Mouse (Mus musculus): ENCODE measurements around the gene Tmem95. TPM values are rescaled to one million over a fixed set of nuclear protein-coding genes. Genes with fewer than 3 reads are reported as not detected.
A peak's percentile ranks its signal among the peaks of the same experiment; 100 is the strongest.

Tmem95 gene
- total and polyA plus RNA-seq, 3 experiments: not detected

GRCm38 (mm10) chr11:69876867-69877266, 951 bp downstream of the Tmem95 start (continued):
- TF ChIP-seq MEF2A (IDR thresholded peaks at IDR 0.05; ENCODE audit: borderline replicate concordance, low read depth, low read length) (peak; percentile 55), POLR2A (IDR thresholded peaks at IDR 0.05; ENCODE audit: low read depth, low read length) (no peak), SIN3A (IDR thresholded peaks at IDR 0.05; ENCODE audit: low read length) (peak; percentile 79; the same call in 1 of the 2 replicates), MYC (IDR thresholded peaks at IDR 0.05; ENCODE audit: low read depth, low read length) (peak; percentile 63; the same call in 1 of the 2 replicates)

- peak; percentile 81 for DNase-seq (ENCODE audit: extremely low read depth)
- Histone ChIP-seq H3K4me2 (ENCODE audit: insufficient read depth, low read depth, poor library complexity, severe bottlenecking) (peak overlapping the region; percentile 41), H3K9ac (ENCODE audit: insufficient read depth, low read depth) (peak overlapping the region; percentile 8), H3K9me3 (replicated peaks; ENCODE audit: low read length) (no peaks in the 10 kb centered on the region), H3K27me3 (replicated peaks) (no peaks in the 10 kb centered on the region), H3K4me3 (replicated peaks in 1 of 3; ENCODE audit: low read depth in 2 of 3, low read length in 2 of 3, poor library complexity in 1 of 3) (peak overlapping the region in 2 of 3 experiments; percentile 15 to 25), H3K27ac (ENCODE audit: insufficient read depth, low read depth) (peak overlapping the region; percentile 23; the same call in 1 of the 2 replicates), H3K79me2 (replicated peaks; ENCODE audit: control insufficient read depth, extremely low read depth, insufficient read depth, poor library complexity, severe bottlenecking) (no peaks in the 10 kb centered on the region), H3K36me3 (replicated peaks in 1 of 2; ENCODE audit: control insufficient read depth in 1 of 2, insufficient read depth in 1 of 2, low read length in 1 of 2) (peaks cover 0 to 14% of the 10 kb centered on the region in 2 experiments), H3K4me1 (ENCODE audit: control insufficient read depth in 1 of 2, insufficient read depth in 2 of 2) (peaks cover 22 to 76% of the 10 kb centered on the region in 2 experiments)
- TF ChIP-seq BHLHE40 (IDR thresholded peaks at IDR 0.05; ENCODE audit: low read depth, low read length): no peak
- no peak for TF ChIP-seq JUND (conservative IDR thresholded peaks at IDR 0.05; ENCODE audit: low read depth, low read length)
- TF ChIP-seq MAFK (IDR thresholded peaks at IDR 0.05; ENCODE audit: insufficient replicate concordance, low read length): no peak
- peak; percentile 35; the same call in 1 of the 2 replicates for TF ChIP-seq TCF12 (IDR thresholded peaks at IDR 0.05; ENCODE audit: low read depth, low read length)
- no peak; the same call in 1 of the 2 replicates for TF ChIP-seq ETS1 (conservative IDR thresholded peaks at IDR 0.05; ENCODE audit: low read depth, low read length)
- TF ChIP-seq IRF4 (IDR thresholded peaks at IDR 0.05; ENCODE audit: low read depth, low read length): peak; percentile 39; the same call in 1 of the 2 replicates
- dilution Hi-C loops (cut with MboI; ENCODE audit: extremely low pct_ligation_motif_present, extremely low pct_unique_long_range_greater_than_20kb, low sequenced_read_pairs): no loop called here
- in situ Hi-C loops (cut with MboI; ENCODE audit: low pct_ligation_motif_present, low pct_unique_long_range_greater_than_20kb, low sequenced_read_pairs): loop anchor here (5.0 kb wide), 2 partner anchors 74 to 194 kb away; partner anchors contain the start of genes Fgf11 and Senp3
These were observed 1.6 kb downstream of the Tmem95 start for GRCm38 (mm10) chr11:69876186-69876585.

GRCm38 (mm10) chr11:69872451-69872850, 5.4 kb downstream of the Tmem95 start:
- Histone ChIP-seq H3K27ac (ENCODE audit: insufficient read depth, low read depth) (no peak overlapping the region), H3K4me1 (ENCODE audit: control insufficient read depth in 1 of 2, insufficient read depth in 2 of 2) (peaks cover 4 to 51% of the 10 kb centered on the region in 2 experiments), H3K9ac (ENCODE audit: insufficient read depth, low read depth) (no peak overlapping the region), H3K36me3 (replicated peaks in 1 of 2; ENCODE audit: control insufficient read depth in 1 of 2, insufficient read depth in 1 of 2, low read length in 1 of 2) (no peaks in the 10 kb centered on the region), H3K4me2 (ENCODE audit: insufficient read depth, low read depth, poor library complexity, severe bottlenecking) (no peak overlapping the region), H3K4me3 (replicated peaks in 1 of 3; ENCODE audit: low read depth in 2 of 3, low read length in 2 of 3, poor library complexity in 1 of 3) (no peak overlapping the region), H3K79me2 (replicated peaks; ENCODE audit: control insufficient read depth, extremely low read depth, insufficient read depth, poor library complexity, severe bottlenecking) (no peaks in the 10 kb centered on the region), H3K27me3 (replicated peaks) (peaks cover 6% of the 10 kb centered on the region), H3K9me3 (replicated peaks; ENCODE audit: low read length) (no peaks in the 10 kb centered on the region)
- dilution Hi-C loops (cut with MboI; ENCODE audit: extremely low pct_ligation_motif_present, extremely low pct_unique_long_range_greater_than_20kb, low sequenced_read_pairs) (no loop called here), in situ Hi-C loops (cut with MboI; ENCODE audit: low pct_ligation_motif_present, low pct_unique_long_range_greater_than_20kb, low sequenced_read_pairs) (no loop called here)
- no peak for TF ChIP-seq ELF1 (IDR thresholded peaks at IDR 0.05; ENCODE audit: low read depth, low read length)
- TF ChIP-seq ZKSCAN1 (IDR thresholded peaks at IDR 0.05; ENCODE audit: borderline replicate concordance, low read depth, low read length): no peak
- no peak for TF ChIP-seq NELFE (IDR thresholded peaks at IDR 0.05; ENCODE audit: low read depth, low read length)
- no peak for TF ChIP-seq NRF1 (IDR thresholded peaks at IDR 0.05; ENCODE audit: low read depth, low read length)
- no peak for TF ChIP-seq GABPA (IDR thresholded peaks at IDR 0.05; ENCODE audit: insufficient replicate concordance, low read depth, low read length)
- TF ChIP-seq TBP (conservative IDR thresholded peaks at IDR 0.05; ENCODE audit: low read depth, low read length): no peak
- TF ChIP-seq SMC3 (IDR thresholded peaks at IDR 0.05; ENCODE audit: low read depth, low read length): no peak
- TF ChIP-seq MAZ (IDR thresholded peaks at IDR 0.05; ENCODE audit: low read depth, low read length): no peak
- TF ChIP-seq PAX5 (IDR thresholded peaks at IDR 0.05; ENCODE audit: low read length): no peak
- no peak for TF ChIP-seq JUN (IDR thresholded peaks at IDR 0.05; ENCODE audit: insufficient read depth, low read depth, low read length)
- no peak for TF ChIP-seq MAFK (IDR thresholded peaks at IDR 0.05; ENCODE audit: insufficient replicate concordance, low read length)
- no peak for TF ChIP-seq UBTF (IDR thresholded peaks at IDR 0.05; ENCODE audit: low read depth, low read length)
- TF ChIP-seq POLR2A (IDR thresholded peaks at IDR 0.05; ENCODE audit: low read depth, low read length): no peak
- TF ChIP-seq CHD1 (IDR thresholded peaks at IDR 0.05; ENCODE audit: low read depth, low read length): no peak
- no peak for TF ChIP-seq CTCF (conservative IDR thresholded peaks at IDR 0.05 in 1 of 2, IDR thresholded peaks at IDR 0.05 in 1 of 2; ENCODE audit: low read depth in 2 of 2, low read length in 2 of 2)
- TF ChIP-seq ZMIZ1 (IDR thresholded peaks at IDR 0.05; ENCODE audit: low read depth, low read length): no peak
- TF ChIP-seq SIN3A (IDR thresholded peaks at IDR 0.05; ENCODE audit: low read length): no peak
- no peak for TF ChIP-seq TCF12 (IDR thresholded peaks at IDR 0.05; ENCODE audit: low read depth, low read length)
- TF ChIP-seq MEF2A (IDR thresholded peaks at IDR 0.05; ENCODE audit: borderline replicate concordance, low read depth, low read length): no peak
- no peak for TF ChIP-seq BHLHE40 (IDR thresholded peaks at IDR 0.05; ENCODE audit: low read depth, low read length)
- DNase-seq (ENCODE audit: extremely low read depth): no peak

All from CH12.LX (cell line).